Mouse (Mus musculus) forebrain, postnatal 0 days (tissue): ENCODE measurements around the gene Gabrb3. TPM values are rescaled to one million over a fixed set of nuclear protein-coding genes. Genes with fewer than 3 reads are reported as not detected.

Source experiments
- ATAC-seq: fragments of 200-750 bp; cut with Nextera tagmentation; 2 replicates; pipeline ENCODE4 v1.8.0; 2017; ENCODE audit warnings: mild to moderate bottlenecking, moderate library complexity
- DNase-seq: peaks from one replicate; pipeline ENCODE4 v3.0.0-alpha.2; 2015
- H3K27ac ChIP-seq: fragments of 300-500 bp; sonication (generic); 2 replicates; pipeline ENCODE4 v1.5.1; 2014; ENCODE audit warnings: low read depth, mild to moderate bottlenecking, antibody characterized with exemption, low read length, moderate library complexity, mixed read lengths
- H3K27me3 ChIP-seq: fragments of 300-500 bp; sonication (generic); 2 replicates; pipeline ENCODE4 v1.6.1; 2014; ENCODE audit warnings: mild to moderate bottlenecking, low read length, mixed read lengths; ENCODE audit not compliant: insufficient read depth
- H3K36me3 ChIP-seq: fragments of 300-500 bp; sonication (generic); 2 replicates; pipeline ENCODE4 v1.6.1; 2014; ENCODE audit warnings: mild to moderate bottlenecking, moderate library complexity; ENCODE audit not compliant: insufficient read depth
- H3K4me1 ChIP-seq: fragments of 300-500 bp; sonication (generic); 2 replicates; pipeline ENCODE4 v1.6.1; 2014; ENCODE audit warnings: antibody characterized with exemption; ENCODE audit not compliant: insufficient read depth
- H3K4me2 ChIP-seq: fragments of 300-500 bp; sonication (generic); 2 replicates; pipeline ENCODE4 v1.6.1; 2014; ENCODE audit warnings: low read depth, mild to moderate bottlenecking, moderate library complexity
- H3K4me3 ChIP-seq: fragments of 300-500 bp; sonication (generic); 2 replicates; pipeline ENCODE4 v1.5.1; 2014; ENCODE audit warnings: low read depth, low read length, mixed read lengths
- H3K9ac ChIP-seq: fragments of 300-500 bp; sonication (generic); 2 replicates; pipeline ENCODE4 v1.6.1; 2014; ENCODE audit warnings: mild to moderate bottlenecking
- H3K9me3 ChIP-seq: fragments of 300-500 bp; sonication (generic); 2 replicates; pipeline ENCODE4 v1.6.1; 2016; ENCODE audit warnings: low read length
- CTCF ChIP-seq: sonication (generic); IDR thresholded peaks from 2 replicates; pipeline ENCODE4 v1.5.1; 2016; ENCODE audit warnings: antibody characterized with exemption, control low read depth, low read depth
- whole genome bisulfite sequencing: fragments of 180-500 bp; shearing (Covaris S2); extraction: QIAGEN DNeasy Blood & Tissue Kit; methylation state at CpG from one replicate; pipeline ENCODE4 v1.1.7; 2014; 5-methylcytosine and 5-hydroxymethylcytosine counted together
- polyA plus RNA-seq: library from polyadenylated mRNA; unstranded; fragments of >200 nt; fragmentation: Nextera tagmentation; extraction: Ambion mirVana; gene quantifications from 2 replicates; pipeline ENCODE4 v1.2.1, GENCODE M21; 2015
- total RNA-seq: library from RNA; depleted of rRNA; stranded (reverse); fragments of >200 nt; gene quantifications from 2 replicates; pipeline ENCODE4 v1.2.3, GENCODE M21; 2014

The Gabrb3 gene
- total and polyA plus RNA-seq, 2 experiments from 2014 or later, result 51.2 to 198 TPM

DNA sequence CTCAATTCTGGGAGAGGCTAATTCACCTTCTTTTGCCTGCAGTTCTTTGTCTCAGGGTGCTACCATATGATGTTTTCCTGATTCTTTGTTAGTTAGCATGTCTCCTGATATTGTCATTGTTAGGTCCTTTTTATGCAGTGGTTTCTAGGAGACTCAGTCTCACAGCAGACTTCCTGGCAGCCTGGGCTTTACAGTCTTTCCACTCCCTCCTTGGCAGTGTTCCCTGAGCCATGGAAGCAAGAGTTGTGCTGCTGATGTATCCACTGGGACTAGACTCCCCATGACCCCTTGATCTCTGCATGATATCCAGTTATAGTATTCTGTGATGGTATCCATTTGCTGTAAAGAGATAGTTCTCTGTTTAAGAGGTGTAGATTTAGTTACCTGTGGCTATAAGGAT lies 281.6 kb downstream of the Gabrb3 start:
- no peak overlapping the region for H3K4me2 ChIP-seq
- H3K36me3 ChIP-seq, result no peaks in the 10 kb centered on the region
- TF ChIP-seq CTCF, result no peak
- no peaks in the 10 kb centered on the region for H3K27me3 ChIP-seq
- no peaks in the 10 kb centered on the region for H3K4me1 ChIP-seq
- H3K27ac ChIP-seq, result no peak overlapping the region
- DNase-seq (peak; percentile 44), ATAC-seq (peak; percentile 33)
- H3K9me3 ChIP-seq, result no peaks in the 10 kb centered on the region
- no peak overlapping the region for H3K9ac ChIP-seq
- H3K4me3 ChIP-seq, result no peak overlapping the region

DNA sequence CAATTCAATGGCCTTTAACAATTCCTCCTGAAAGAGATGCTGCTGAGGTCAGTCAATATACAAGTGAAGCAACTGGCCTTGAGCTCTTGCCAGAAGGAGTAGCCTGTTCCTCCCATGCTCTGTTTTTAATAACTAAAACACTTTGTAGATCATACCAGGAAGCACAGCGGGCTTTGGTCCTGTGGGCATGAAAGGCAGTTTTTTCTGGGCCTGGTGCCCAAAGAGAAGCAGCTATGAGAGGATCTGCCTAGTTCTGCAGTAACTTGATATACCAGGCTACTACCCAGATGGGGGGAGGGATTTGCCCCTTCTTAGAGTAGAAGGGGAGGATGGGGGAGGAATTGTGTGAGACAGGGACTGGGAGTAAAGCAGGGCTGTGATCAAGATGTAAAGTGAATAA lies 284.1 kb downstream of the Gabrb3 start:
- no peaks in the 10 kb centered on the region for H3K27me3 ChIP-seq
- ATAC-seq (no peak), DNase-seq (peak; percentile 46)
- peaks cover 7% of the 10 kb centered on the region; the same call in 1 of the 2 replicates for H3K4me1 ChIP-seq
- no peak overlapping the region for H3K27ac ChIP-seq
- no peak overlapping the region for H3K4me3 ChIP-seq
- no peak overlapping the region for H3K4me2 ChIP-seq
- 26% methylated on average over 1 of the region's 1 CpGs for WGBS
- no peak overlapping the region for H3K9ac ChIP-seq
- no peaks in the 10 kb centered on the region for H3K36me3 ChIP-seq
- H3K9me3 ChIP-seq, result no peaks in the 10 kb centered on the region
- no peak for TF ChIP-seq CTCF

- no peak overlapping the region for H3K27ac ChIP-seq
- DNase-seq (no peak), ATAC-seq (no peak)
- H3K9ac ChIP-seq, result no peak overlapping the region
- H3K9me3 ChIP-seq, result no peaks in the 10 kb centered on the region
- H3K4me3 ChIP-seq, result no peak overlapping the region
- no peaks in the 10 kb centered on the region for H3K27me3 ChIP-seq
- 88% methylated on average over 6 of the region's 6 CpGs for WGBS
- H3K4me1 ChIP-seq, result peaks cover 7% of the 10 kb centered on the region; the same call in 1 of the 2 replicates
- no peak for TF ChIP-seq CTCF
- no peaks in the 10 kb centered on the region for H3K36me3 ChIP-seq
- H3K4me2 ChIP-seq, result no peak overlapping the region
Measured at GRCm38 (mm10) chr7:57706092-57706491, 286.6 kb downstream of the Gabrb3 start.

GRCm38 (mm10) chr7:57706976-57707740 lies 287.7 kb downstream of the Gabrb3 start:
- 70% methylated on average over 7 of the region's 7 CpGs for WGBS
- DNase-seq, result peak; percentile 49
- Histone ChIP-seq H3K4me1 (peaks cover 7% of the 10 kb centered on the region; the same call in 1 of the 2 replicates), H3K9me3 (no peaks in the 10 kb centered on the region), H3K36me3 (no peaks in the 10 kb centered on the region), H3K27ac (peak overlapping the region; percentile 59), H3K4me2 (no peak overlapping the region), H3K4me3 (no peak overlapping the region), H3K9ac (no peak overlapping the region), H3K27me3 (no peaks in the 10 kb centered on the region)
- TF ChIP-seq CTCF, result no peak
- ATAC-seq, result 0 out of 2 replicates have a peak, but pooled peaks have one; percentile 11

DNA sequence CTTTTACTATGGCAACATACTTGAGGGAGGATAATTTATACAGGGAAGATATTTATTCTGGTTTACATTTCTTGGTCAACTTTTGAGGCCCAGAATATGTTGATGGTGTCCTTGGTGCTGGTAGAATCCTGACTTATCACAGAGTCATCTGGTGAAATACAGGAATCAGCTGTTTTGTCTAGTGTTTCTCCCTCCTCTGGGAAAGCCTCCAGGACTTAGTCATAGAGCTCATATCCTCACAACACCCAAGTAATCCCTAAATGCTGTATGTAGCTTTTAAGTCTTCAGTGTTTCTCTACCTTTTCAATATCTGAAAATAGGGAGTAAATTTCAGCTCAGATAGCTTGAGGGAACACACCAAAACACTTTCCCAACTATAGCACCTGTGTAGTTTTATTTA lies 292.2 kb downstream of the Gabrb3 start:
- H3K9ac ChIP-seq, result no peak overlapping the region
- ATAC-seq, result no peak
- no peak for DNase-seq
- H3K4me3 ChIP-seq, result no peak overlapping the region
- no peaks in the 10 kb centered on the region for H3K9me3 ChIP-seq
- TF ChIP-seq CTCF, result no peak
- no peaks in the 10 kb centered on the region for H3K27me3 ChIP-seq
- H3K4me2 ChIP-seq, result no peak overlapping the region
- H3K27ac ChIP-seq, result no peak overlapping the region
- H3K36me3 ChIP-seq, result no peaks in the 10 kb centered on the region
- H3K4me1 ChIP-seq, result peaks cover 3% of the 10 kb centered on the region; the same call in 1 of the 2 replicates

- no peak for TF ChIP-seq CTCF
- no peak overlapping the region for H3K27ac ChIP-seq
- H3K4me2 ChIP-seq, result no peak overlapping the region
- ATAC-seq, result 0 out of 2 replicates have a peak, but pooled peaks have one; percentile 6
- DNase-seq, result peak; percentile 5
- no peak overlapping the region for H3K4me3 ChIP-seq
- 79% methylated on average over 2 of the region's 2 CpGs for WGBS
- H3K9me3 ChIP-seq, result no peaks in the 10 kb centered on the region
- H3K4me1 ChIP-seq, result no peaks in the 10 kb centered on the region
- no peaks in the 10 kb centered on the region for H3K27me3 ChIP-seq
- H3K36me3 ChIP-seq, result no peaks in the 10 kb centered on the region
- no peak overlapping the region for H3K9ac ChIP-seq
Measured at GRCm38 (mm10) chr7:57746836-57747235, 327.3 kb downstream of the Gabrb3 start.

GRCm38 (mm10) chr7:57760466-57760865 lies 341.0 kb downstream of the Gabrb3 start:
- no peaks in the 10 kb centered on the region for H3K4me1 ChIP-seq
- no peaks in the 10 kb centered on the region for H3K27me3 ChIP-seq
- WGBS, result 92% methylated on average over 5 of the region's 5 CpGs
- H3K9me3 ChIP-seq, result no peaks in the 10 kb centered on the region
- no peak overlapping the region for H3K4me3 ChIP-seq
- no peaks in the 10 kb centered on the region for H3K36me3 ChIP-seq
- no peak overlapping the region for H3K4me2 ChIP-seq
- no peak overlapping the region for H3K27ac ChIP-seq
- TF ChIP-seq CTCF, result no peak
- no peak overlapping the region for H3K9ac ChIP-seq
- ATAC-seq (no peak), DNase-seq (no peak)
